Mouse (Mus musculus): ENCODE results near the gene Mms19. TPM values are rescaled to one million over a fixed set of nuclear protein-coding genes. Genes with fewer than 3 reads are reported as not detected.

Mms19 gene
- 77.9 and 83.9 TPM in 2 replicates for polyA plus RNA-seq (2011; ENCODE audit: insufficient read depth, insufficient read length, low read depth, missing spikeins)

DNA sequence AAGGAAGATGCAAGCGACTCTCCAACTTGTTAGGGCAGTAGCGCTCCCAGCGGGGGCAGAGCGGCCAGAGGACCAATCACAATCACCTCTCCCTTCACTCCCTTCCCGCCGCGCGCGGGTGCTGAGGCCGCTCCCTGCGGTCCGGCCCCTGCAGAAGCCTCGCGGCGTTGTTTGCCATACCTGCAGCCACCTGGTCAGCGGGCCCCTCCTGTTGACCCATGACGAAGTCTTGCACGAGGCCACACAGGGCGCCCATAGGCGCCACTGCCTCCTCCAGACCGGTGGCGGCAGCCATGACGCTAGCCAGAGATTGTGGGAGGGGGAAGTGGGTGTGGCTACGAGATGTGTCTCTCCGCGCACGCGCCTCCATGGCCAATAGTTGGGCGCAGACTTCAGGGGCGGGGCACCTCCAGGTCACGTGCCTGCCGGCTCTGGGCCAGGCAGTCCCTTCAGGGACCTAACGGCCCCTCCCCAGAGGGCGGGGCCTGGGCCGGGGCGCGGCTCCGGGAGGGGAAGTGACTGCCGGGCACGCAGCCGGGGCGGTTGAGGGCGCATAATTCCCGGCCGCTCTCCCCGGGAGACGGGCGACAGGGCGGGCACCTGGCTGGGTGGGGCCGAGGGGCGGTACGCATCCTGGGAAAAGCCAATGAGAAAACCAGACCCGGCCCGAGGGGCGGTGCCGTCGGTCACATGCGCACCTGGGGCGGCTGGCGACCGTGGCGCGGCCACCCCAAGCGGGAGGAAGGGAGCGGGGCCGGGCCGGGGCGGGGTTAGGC, at the start of gene Mms19:
Gene Mms19 (minus strand): TSS at position 339 of the 776 bp plus-strand sequence.
- peaks cover 4% of the 10 kb centered on the region for H3K4me1 ChIP-seq (ENCODE audit: control insufficient read depth, insufficient read depth, low read length)

DNA sequence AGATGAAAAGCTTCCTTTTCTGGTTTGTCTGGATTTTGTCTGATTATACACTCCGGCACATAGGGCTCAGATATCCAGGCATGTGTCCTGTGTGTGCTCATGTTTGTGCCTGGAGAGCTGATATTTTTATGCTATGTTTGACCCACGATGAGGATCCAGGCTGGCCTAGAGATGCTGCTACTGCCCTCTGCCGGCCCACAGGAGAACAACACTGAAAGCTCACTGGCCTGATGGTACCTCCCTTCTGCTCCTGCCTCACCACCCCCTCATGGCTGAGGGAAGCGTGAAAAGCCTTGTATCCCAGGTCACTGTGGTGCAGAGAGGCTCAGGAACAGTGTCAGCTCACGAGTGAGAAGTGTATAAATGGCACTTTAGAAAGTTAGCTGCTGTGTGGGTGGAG, 45.2 kb upstream of the Mms19 start:
- Histone ChIP-seq H3K27me3 (ENCODE audit: control insufficient read depth, insufficient read depth, low read length, poor library complexity, severe bottlenecking) (no peaks in the 10 kb centered on the region), H3K27ac (ENCODE audit: insufficient read depth, low read length) (no peak overlapping the region), H3K9ac (ENCODE audit: low read depth, poor library complexity, severe bottlenecking) (no peak overlapping the region), H3K4me3 (ENCODE audit: low read depth, low read length) (no peak overlapping the region), H3K36me3 (ENCODE audit: control insufficient read depth, insufficient read depth, low read length, poor library complexity, severe bottlenecking) (no peaks in the 10 kb centered on the region), H3K4me1 (ENCODE audit: control insufficient read depth, insufficient read depth, low read length) (peaks cover 10% of the 10 kb centered on the region), H3K9me3 (replicated peaks; ENCODE audit: control insufficient read depth, insufficient read depth, low read length, poor library complexity, severe bottlenecking) (no peaks in the 10 kb centered on the region)
- no peak for TF ChIP-seq POLR2A (IDR thresholded peaks at IDR 0.05; ENCODE audit: insufficient read depth, low read length)
- TF ChIP-seq EP300 (IDR thresholded peaks at IDR 0.05; ENCODE audit: insufficient read depth, low read depth, low read length) = no peak
- TF ChIP-seq CTCF (IDR thresholded peaks at IDR 0.05; ENCODE audit: low read depth, low read length) = peak; percentile 97

More for the DNA sequence above, at the start of gene Mms19:
- Histone ChIP-seq H3K36me3 (ENCODE audit: control insufficient read depth, insufficient read depth, low read length, poor library complexity, severe bottlenecking) (no peaks in the 10 kb centered on the region), H3K4me3 (ENCODE audit: low read depth, low read length) (peak within 1 kb of the TSS; percentile 72), H3K9ac (ENCODE audit: low read depth, poor library complexity, severe bottlenecking) (peak within 1 kb of the TSS; percentile 96), H3K27ac (ENCODE audit: insufficient read depth, low read length) (peak within 1 kb of the TSS; percentile 69), H3K9me3 (replicated peaks; ENCODE audit: control insufficient read depth, insufficient read depth, low read length, poor library complexity, severe bottlenecking) (no peaks in the 10 kb centered on the region), H3K27me3 (ENCODE audit: control insufficient read depth, insufficient read depth, low read length, poor library complexity, severe bottlenecking) (no peaks in the 10 kb centered on the region)
- TF ChIP-seq EP300 (IDR thresholded peaks at IDR 0.05; ENCODE audit: insufficient read depth, low read depth, low read length) (no peak), CTCF (IDR thresholded peaks at IDR 0.05; ENCODE audit: low read depth, low read length) (no peak), POLR2A (IDR thresholded peaks at IDR 0.05; ENCODE audit: insufficient read depth, low read length) (no peak)

DNA sequence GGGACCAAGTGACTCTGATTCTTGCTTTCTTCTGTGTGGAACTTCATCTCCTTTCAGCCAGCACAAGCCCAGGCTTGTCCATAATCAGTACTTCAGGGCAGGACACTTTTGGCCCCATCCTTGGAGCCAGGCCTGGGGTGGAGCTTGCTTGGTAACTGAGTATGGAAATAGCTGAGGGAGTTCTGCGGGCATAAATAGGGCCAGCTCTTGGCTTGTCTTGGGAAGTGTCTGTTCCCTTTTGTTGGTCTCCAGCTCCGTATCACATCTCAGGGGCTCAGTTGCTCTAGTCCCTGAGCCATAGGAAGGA, 41.5 kb upstream of the Mms19 start:
- H3K9me3 ChIP-seq (replicated peaks; ENCODE audit: control insufficient read depth, insufficient read depth, low read length, poor library complexity, severe bottlenecking) = no peaks in the 10 kb centered on the region
- TF ChIP-seq CTCF (IDR thresholded peaks at IDR 0.05; ENCODE audit: low read depth, low read length) = no peak
- no peak for TF ChIP-seq EP300 (IDR thresholded peaks at IDR 0.05; ENCODE audit: insufficient read depth, low read depth, low read length)
- no peak for TF ChIP-seq POLR2A (IDR thresholded peaks at IDR 0.05; ENCODE audit: insufficient read depth, low read length)
- H3K27me3 ChIP-seq (ENCODE audit: control insufficient read depth, insufficient read depth, low read length, poor library complexity, severe bottlenecking) = no peaks in the 10 kb centered on the region
- peak overlapping the region; percentile 39 for H3K27ac ChIP-seq (ENCODE audit: insufficient read depth, low read length)
- H3K4me3 ChIP-seq (ENCODE audit: low read depth, low read length) = no peak overlapping the region
- H3K36me3 ChIP-seq (ENCODE audit: control insufficient read depth, insufficient read depth, low read length, poor library complexity, severe bottlenecking) = no peaks in the 10 kb centered on the region
- peaks cover 10% of the 10 kb centered on the region for H3K4me1 ChIP-seq (ENCODE audit: control insufficient read depth, insufficient read depth, low read length)
- H3K9ac ChIP-seq (ENCODE audit: low read depth, poor library complexity, severe bottlenecking) = no peak overlapping the region

DNA sequence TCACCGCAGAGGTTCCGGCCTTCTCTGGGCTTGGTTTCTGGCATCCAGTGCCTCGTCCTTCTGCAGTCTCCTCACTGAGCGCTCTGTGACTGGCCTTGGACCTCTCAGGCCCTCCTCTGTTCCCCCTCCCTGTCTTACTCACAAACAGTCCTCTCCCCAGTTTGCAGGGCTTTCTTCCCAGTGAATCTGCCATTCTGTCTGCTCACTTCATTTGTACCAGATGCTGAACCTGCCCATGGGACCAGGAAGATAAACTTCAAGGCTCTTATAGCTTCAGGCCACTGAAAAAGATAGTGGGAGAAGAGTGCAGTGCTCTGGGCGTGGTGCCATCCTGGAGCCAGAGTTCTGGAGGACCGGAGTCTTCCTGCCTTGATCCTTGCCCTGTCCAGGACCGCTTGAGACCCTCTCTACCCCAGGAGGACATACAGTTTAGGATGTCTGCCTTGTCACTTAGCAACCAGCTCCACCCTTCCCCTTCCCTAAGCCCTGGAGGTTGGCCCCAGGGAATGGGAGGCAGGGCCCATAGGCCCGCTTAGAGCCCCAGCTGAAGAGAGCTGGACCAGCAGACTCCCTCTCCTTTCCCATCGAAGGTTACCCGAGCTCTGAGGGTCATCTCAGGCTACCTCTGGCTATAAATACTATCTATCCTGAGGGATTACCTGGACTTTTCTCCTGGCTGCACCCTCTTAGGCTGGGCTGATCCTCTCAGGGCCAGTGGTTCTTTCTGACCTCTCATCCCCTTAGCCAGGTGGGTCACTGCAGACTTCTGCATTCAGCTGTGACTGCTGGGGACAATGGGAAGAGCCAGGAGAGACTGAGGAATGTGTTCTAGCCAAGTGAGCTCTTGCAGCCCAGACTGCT, 41.0 kb upstream of the Mms19 start:
- H3K36me3 ChIP-seq (ENCODE audit: control insufficient read depth, insufficient read depth, low read length, poor library complexity, severe bottlenecking) = no peaks in the 10 kb centered on the region
- no peak overlapping the region for H3K4me3 ChIP-seq (ENCODE audit: low read depth, low read length)
- H3K4me1 ChIP-seq (ENCODE audit: control insufficient read depth, insufficient read depth, low read length) = peaks cover 10% of the 10 kb centered on the region
- H3K9ac ChIP-seq (ENCODE audit: low read depth, poor library complexity, severe bottlenecking) = no peak overlapping the region
- no peaks in the 10 kb centered on the region for H3K9me3 ChIP-seq (replicated peaks; ENCODE audit: control insufficient read depth, insufficient read depth, low read length, poor library complexity, severe bottlenecking)
- H3K27me3 ChIP-seq (ENCODE audit: control insufficient read depth, insufficient read depth, low read length, poor library complexity, severe bottlenecking) = no peaks in the 10 kb centered on the region
- TF ChIP-seq CTCF (IDR thresholded peaks at IDR 0.05; ENCODE audit: low read depth, low read length) (no peak), EP300 (IDR thresholded peaks at IDR 0.05; ENCODE audit: insufficient read depth, low read depth, low read length) (no peak), POLR2A (IDR thresholded peaks at IDR 0.05; ENCODE audit: insufficient read depth, low read length) (no peak)
- H3K27ac ChIP-seq (ENCODE audit: insufficient read depth, low read length) = peak overlapping the region; percentile 39

DNA sequence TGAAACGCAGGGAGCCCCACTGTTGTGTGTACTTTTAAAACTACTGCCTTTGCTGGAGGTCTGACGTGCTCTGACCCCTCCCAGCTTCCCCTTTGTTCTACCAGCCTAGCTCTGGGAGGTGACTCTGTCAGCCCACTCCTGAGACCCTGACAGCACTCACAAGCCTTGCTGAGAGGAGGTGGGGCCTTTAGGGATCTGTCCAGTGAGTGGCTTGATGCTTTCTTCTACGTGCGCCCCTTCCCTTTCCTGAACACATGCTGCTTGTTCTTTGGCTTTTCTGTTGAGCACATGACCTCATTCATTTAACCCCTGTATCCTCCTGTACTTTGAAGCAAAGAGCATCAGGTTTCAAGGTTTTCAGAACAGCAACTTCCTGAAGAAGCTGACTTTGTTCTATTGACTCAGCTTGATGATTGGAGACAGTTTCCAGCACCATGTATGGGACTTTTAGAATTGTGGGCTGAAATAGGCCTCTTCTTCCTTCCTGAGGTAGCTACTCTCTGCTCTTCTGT, 38.1 kb upstream of the Mms19 start:
- TF ChIP-seq POLR2A (IDR thresholded peaks at IDR 0.05; ENCODE audit: insufficient read depth, low read length) (no peak), EP300 (IDR thresholded peaks at IDR 0.05; ENCODE audit: insufficient read depth, low read depth, low read length) (peak; percentile 35; the same call in 1 of the 2 replicates), CTCF (IDR thresholded peaks at IDR 0.05; ENCODE audit: low read depth, low read length) (no peak)
- no peak overlapping the region for H3K4me3 ChIP-seq (ENCODE audit: low read depth, low read length)
- peaks cover 10% of the 10 kb centered on the region for H3K4me1 ChIP-seq (ENCODE audit: control insufficient read depth, insufficient read depth, low read length)
- H3K27me3 ChIP-seq (ENCODE audit: control insufficient read depth, insufficient read depth, low read length, poor library complexity, severe bottlenecking) = no peaks in the 10 kb centered on the region
- H3K36me3 ChIP-seq (ENCODE audit: control insufficient read depth, insufficient read depth, low read length, poor library complexity, severe bottlenecking) = no peaks in the 10 kb centered on the region
- no peak overlapping the region for H3K9ac ChIP-seq (ENCODE audit: low read depth, poor library complexity, severe bottlenecking)
- H3K9me3 ChIP-seq (replicated peaks; ENCODE audit: control insufficient read depth, insufficient read depth, low read length, poor library complexity, severe bottlenecking) = no peaks in the 10 kb centered on the region
- no peak overlapping the region for H3K27ac ChIP-seq (ENCODE audit: insufficient read depth, low read length)
